Mouse (Mus musculus) myocyte (in vitro differentiated cells): ENCODE data around the gene Ttc28. TPM values are rescaled to one million over a fixed set of nuclear protein-coding genes. Genes with fewer than 3 reads are reported as not detected.

Experiments
- H3K27me3 ChIP-seq: one replicate; pipeline ENCODE4 v1.6.1; 2011; ENCODE audit not compliant: control insufficient read depth, insufficient read depth, insufficient read length
- H3K36me3 ChIP-seq: one replicate; pipeline ENCODE4 v1.6.1; 2011; ENCODE audit not compliant: control insufficient read depth, insufficient read depth
- H3K4me2 ChIP-seq: one replicate; pipeline ENCODE4 v1.6.1; 2011; ENCODE audit warnings: low read depth, control low read depth
- H3K4me3 ChIP-seq: one replicate; pipeline ENCODE4 v1.5.1; 2011; ENCODE audit warnings: mild to moderate bottlenecking, control low read depth, moderate library complexity
- H3K79me2 ChIP-seq: one replicate; pipeline ENCODE4 v1.6.1; 2011; ENCODE audit not compliant: control insufficient read depth, insufficient read depth
- H3ac ChIP-seq: one replicate; pipeline ENCODE4 v1.6.1; 2011; ENCODE audit not compliant: control insufficient read depth, insufficient read length
- CEBPB ChIP-seq: IDR thresholded peaks from 2 replicates; pipeline ENCODE4 v1.6.1; 2011; ENCODE audit warnings: mild to moderate bottlenecking, moderate library complexity; ENCODE audit not compliant: poor library complexity, insufficient read depth, severe bottlenecking
- E2F4 ChIP-seq: IDR thresholded peaks from one replicate; pipeline ENCODE4 v1.6.1; 2011; ENCODE audit warnings: mild to moderate bottlenecking, control low read depth, moderate library complexity; ENCODE audit not compliant: insufficient read depth
- MAX ChIP-seq: IDR thresholded peaks from one replicate; pipeline ENCODE4 v1.6.1; 2011; ENCODE audit warnings: low read depth, mild to moderate bottlenecking, control low read depth
- MYOD1 ChIP-seq, 3 experiments: IDR thresholded peaks; one replicate each; pipeline ENCODE4 v1.6.1; 2011; ENCODE audit warnings: control low read depth in 2 of 3, low read depth in 2 of 3, mild to moderate bottlenecking in 2 of 3, moderate library complexity in 1 of 3; ENCODE audit not compliant: insufficient read length in 2 of 3, control insufficient read depth in 1 of 3
- MYOG ChIP-seq, 3 experiments: IDR thresholded peaks; one replicate each; pipeline ENCODE4 v1.6.1; 2011; ENCODE audit warnings: control low read depth in 2 of 3, low read depth in 2 of 3, mild to moderate bottlenecking in 2 of 3; ENCODE audit not compliant: insufficient read length in 2 of 3, control insufficient read depth in 1 of 3, insufficient read depth in 1 of 3
- POLR2A ChIP-seq: IDR thresholded peaks from one replicate; pipeline ENCODE4 v1.6.1; 2011; ENCODE audit warnings: low read depth, mild to moderate bottlenecking, control low read depth, moderate library complexity; ENCODE audit not compliant: insufficient read length
- POLR2AphosphoS2 ChIP-seq: IDR thresholded peaks from one replicate; pipeline ENCODE4 v1.6.1; 2011; ENCODE audit warnings: low read depth, control low read depth; ENCODE audit not compliant: insufficient read length
- REST ChIP-seq: IDR thresholded peaks from one replicate; pipeline ENCODE4 v1.6.1; 2011; ENCODE audit warnings: mild to moderate bottlenecking, control low read depth, moderate library complexity; ENCODE audit not compliant: insufficient read depth, insufficient read length
- SRF ChIP-seq: IDR thresholded peaks from one replicate; pipeline ENCODE4 v1.6.1; 2011; ENCODE audit warnings: low read depth; ENCODE audit not compliant: control insufficient read depth, insufficient read length
- TCF12 ChIP-seq: IDR thresholded peaks from one replicate; pipeline ENCODE4 v1.6.1; 2011; ENCODE audit warnings: mild to moderate bottlenecking, control low read depth; ENCODE audit not compliant: poor library complexity, insufficient read depth, severe bottlenecking
- TCF3 ChIP-seq: IDR thresholded peaks from one replicate; pipeline ENCODE4 v1.6.1; 2011; ENCODE audit warnings: low read depth, control low read depth; ENCODE audit not compliant: insufficient read length
- USF1 ChIP-seq: IDR thresholded peaks from one replicate; pipeline ENCODE4 v1.6.1; 2011; ENCODE audit warnings: low read depth, mild to moderate bottlenecking, control low read depth, moderate library complexity
- polyA plus RNA-seq: library from polyadenylated mRNA; unstranded; fragments of >200 nt; fragmentation: generic; extraction: Trizol; gene quantifications from one replicate; pipeline ENCODE4 v1.2.1, GENCODE M21; 2012; ENCODE audit warnings: missing spikeins

Gene Ttc28
- polyA plus RNA-seq, 1 experiment, result 8.5 TPM

GRCm38 (mm10) chr5:111222820-111223219, 343.2 kb downstream of the Ttc28 start:
- TF ChIP-seq CEBPB, result no peak
- TF ChIP-seq REST, result no peak
- no peak for TF ChIP-seq TCF12
- TF ChIP-seq TCF3, result no peak
- TF ChIP-seq POLR2A, result no peak
- TF ChIP-seq E2F4, result no peak
- no peak for TF ChIP-seq MYOD1 (IDR thresholded peaks at IDR 0.05; ENCODE audit: control insufficient read depth in 1 of 3, insufficient read length in 2 of 3, low read depth in 2 of 3)
- Histone ChIP-seq H3K36me3 (no peaks in the 10 kb centered on the region), H3ac (no peak overlapping the region), H3K4me3 (no peak overlapping the region), H3K79me2 (no peaks in the 10 kb centered on the region), H3K4me2 (no peak overlapping the region), H3K27me3 (no peaks in the 10 kb centered on the region)

- H3K36me3 ChIP-seq, result peaks cover 4% of the 10 kb centered on the region
- H3ac ChIP-seq, result no peak overlapping the region
- H3K79me2 ChIP-seq, result no peaks in the 10 kb centered on the region
- H3K4me3 ChIP-seq, result no peak overlapping the region
- H3K4me2 ChIP-seq, result no peak overlapping the region
- no peaks in the 10 kb centered on the region for H3K27me3 ChIP-seq
- no peak for TF ChIP-seq CEBPB
- no peak for TF ChIP-seq SRF
- TF ChIP-seq POLR2AphosphoS2, result no peak
- no peak for TF ChIP-seq MAX
These were observed 345.7 kb downstream of the Ttc28 start for GRCm38 (mm10) chr5:111225306-111225705.

GRCm38 (mm10) chr5:111226486-111226885, 346.9 kb downstream of the Ttc28 start:
- H3K27me3 ChIP-seq, result no peaks in the 10 kb centered on the region
- peaks cover 4% of the 10 kb centered on the region for H3K36me3 ChIP-seq
- TF ChIP-seq TCF3 (no peak), MYOG (IDR thresholded peaks at IDR 0.05; ENCODE audit: control insufficient read depth in 1 of 3, insufficient read depth in 1 of 3, insufficient read length in 2 of 3, low read depth in 2 of 3) (no peak), SRF (no peak), MYOD1 (IDR thresholded peaks at IDR 0.05; ENCODE audit: control insufficient read depth in 1 of 3, insufficient read length in 2 of 3, low read depth in 2 of 3) (no peak), REST (no peak), CEBPB (no peak), MAX (no peak), USF1 (no peak), POLR2A (no peak), TCF12 (no peak), E2F4 (no peak), POLR2AphosphoS2 (no peak)

GRCm38 (mm10) chr5:111227850-111228249, 348.2 kb downstream of the Ttc28 start:
- Histone ChIP-seq H3K4me3 (no peak overlapping the region), H3ac (no peak overlapping the region), H3K36me3 (peaks cover 4% of the 10 kb centered on the region), H3K4me2 (peak overlapping the region; percentile 57), H3K27me3 (no peaks in the 10 kb centered on the region), H3K79me2 (no peaks in the 10 kb centered on the region)
- no peak for TF ChIP-seq REST
- no peak for TF ChIP-seq SRF
- TF ChIP-seq MAX, result no peak
- no peak for TF ChIP-seq POLR2A

More at GRCm38 (mm10) chr5:111226486-111226885, 346.9 kb downstream of the Ttc28 start:
- no peak overlapping the region for H3K4me3 ChIP-seq
- no peak overlapping the region for H3K4me2 ChIP-seq
- H3ac ChIP-seq, result no peak overlapping the region
- H3K79me2 ChIP-seq, result no peaks in the 10 kb centered on the region

- Histone ChIP-seq H3K4me3 (no peak overlapping the region), H3K36me3 (peaks cover 4% of the 10 kb centered on the region)
These were observed 348.9 kb downstream of the Ttc28 start for GRCm38 (mm10) chr5:111228302-111229040.

More at GRCm38 (mm10) chr5:111228302-111229040, 348.9 kb downstream of the Ttc28 start:
- peak overlapping the region; percentile 57 for H3K4me2 ChIP-seq
- no peak overlapping the region for H3ac ChIP-seq
- no peaks in the 10 kb centered on the region for H3K79me2 ChIP-seq
- TF ChIP-seq MYOG (IDR thresholded peaks at IDR 0.05; ENCODE audit: control insufficient read depth in 1 of 3, insufficient read depth in 1 of 3, insufficient read length in 2 of 3, low read depth in 2 of 3) (peak in 1 of 3 experiments; percentile 26), MAX (no peak), MYOD1 (IDR thresholded peaks at IDR 0.05; ENCODE audit: control insufficient read depth in 1 of 3, insufficient read length in 2 of 3, low read depth in 2 of 3) (peak in 1 of 3 experiments; percentile 5), CEBPB (0 out of 2 replicates have a peak, but pooled peaks have one; percentile 55)
- no peaks in the 10 kb centered on the region for H3K27me3 ChIP-seq
